Mouse (Mus musculus) limb, embryonic 14.5 days (tissue): ENCODE data around the gene Gpd2. TPM values are rescaled to one million over a fixed set of nuclear protein-coding genes. Genes with fewer than 3 reads are reported as not detected.

ENCODE experiments used
- ATAC-seq: fragments of 200-750 bp; cut with Nextera tagmentation; 2 replicates; pipeline ENCODE4 v1.8.0; 2017; ENCODE audit warnings: low read depth, moderate number of reproducible peaks, moderate TSS enrichment; ENCODE audit not compliant: low FRiP score
- DNase-seq: peaks from one replicate; pipeline ENCODE4 v3.0.0-alpha.2; 2015; ENCODE audit warnings: low spot score
- H3K27ac ChIP-seq: fragments of 300-500 bp; sonication (generic); replicated peaks from 2 replicates; pipeline ENCODE4 v1.5.1; 2014; ENCODE audit warnings: low read depth, mild to moderate bottlenecking, low read length, moderate library complexity, mixed read lengths
- H3K27me3 ChIP-seq: fragments of 300-500 bp; sonication (generic); 2 replicates; pipeline ENCODE4 v1.6.1; 2014; ENCODE audit warnings: low read length, mixed read lengths; ENCODE audit not compliant: control insufficient read depth, insufficient read depth
- H3K36me3 ChIP-seq: fragments of 300-500 bp; sonication (generic); 2 replicates; pipeline ENCODE4 v1.6.1; 2014; ENCODE audit warnings: mild to moderate bottlenecking, low read length, moderate library complexity, mixed read lengths; ENCODE audit not compliant: control insufficient read depth, insufficient read depth
- H3K4me1 ChIP-seq: fragments of 300-500 bp; sonication (generic); 2 replicates; pipeline ENCODE4 v1.6.1; 2014; ENCODE audit warnings: antibody characterized with exemption, low read length, mixed read lengths; ENCODE audit not compliant: control insufficient read depth, insufficient read depth
- H3K4me2 ChIP-seq: fragments of 300-500 bp; sonication (generic); replicated peaks from 2 replicates; pipeline ENCODE4 v1.6.1; 2014; ENCODE audit warnings: low read depth, mild to moderate bottlenecking, low read length, moderate library complexity; ENCODE audit not compliant: severe bottlenecking
- H3K4me3 ChIP-seq: fragments of 300-500 bp; sonication (generic); replicated peaks from 2 replicates; pipeline ENCODE4 v1.5.1; 2014; ENCODE audit warnings: low read length
- H3K9ac ChIP-seq: fragments of 300-500 bp; sonication (generic); 2 replicates; pipeline ENCODE4 v1.6.1; 2014; ENCODE audit warnings: mild to moderate bottlenecking, low read depth, low read length, moderate library complexity; ENCODE audit not compliant: severe bottlenecking
- H3K9me3 ChIP-seq: fragments of 300-500 bp; sonication (generic); 2 replicates; pipeline ENCODE4 v1.6.1; 2016; ENCODE audit warnings: low read length; ENCODE audit not compliant: control insufficient read depth
- POLR2A ChIP-seq: fragments of 200-500 bp; IDR thresholded peaks from 2 replicates; pipeline ENCODE4 v1.8.0; 2012; ENCODE audit warnings: inconsistent platforms, mild to moderate bottlenecking, moderate library complexity, borderline replicate concordance; ENCODE audit not compliant: insufficient read depth, insufficient read length; ENCODE audit errors: extremely low read depth
- WGBS: fragments of 180-500 bp; shearing (Covaris S2); extraction: QIAGEN DNeasy Blood & Tissue Kit; methylation state at CpG from one replicate; pipeline ENCODE4 v1.1.7; 2014; 5-methylcytosine and 5-hydroxymethylcytosine counted together
- polyA plus RNA-seq, 2 experiments: library from polyadenylated mRNA; depleted of rRNA in 1 of 2; stranded (reverse) in 1 of 2; unstranded in 1 of 2; fragments of >200 nt; fragmentation: Nextera tagmentation in 1 of 2; extraction: Ambion mirVana in 1 of 2; gene quantifications; 2 replicates each; pipeline versions ENCODE4 v1.2.1 to v1.2.3; 2012 to 2014

Gpd2 gene
- polyA plus RNA-seq (2012; rRNA removed), result 5.6 and 5.8 TPM in 2 replicates
- 11.0 and 13.5 TPM in 2 replicates for polyA plus RNA-seq (2014; fragmentation: Nextera tagmentation; extraction: Ambion mirVana)

DNA sequence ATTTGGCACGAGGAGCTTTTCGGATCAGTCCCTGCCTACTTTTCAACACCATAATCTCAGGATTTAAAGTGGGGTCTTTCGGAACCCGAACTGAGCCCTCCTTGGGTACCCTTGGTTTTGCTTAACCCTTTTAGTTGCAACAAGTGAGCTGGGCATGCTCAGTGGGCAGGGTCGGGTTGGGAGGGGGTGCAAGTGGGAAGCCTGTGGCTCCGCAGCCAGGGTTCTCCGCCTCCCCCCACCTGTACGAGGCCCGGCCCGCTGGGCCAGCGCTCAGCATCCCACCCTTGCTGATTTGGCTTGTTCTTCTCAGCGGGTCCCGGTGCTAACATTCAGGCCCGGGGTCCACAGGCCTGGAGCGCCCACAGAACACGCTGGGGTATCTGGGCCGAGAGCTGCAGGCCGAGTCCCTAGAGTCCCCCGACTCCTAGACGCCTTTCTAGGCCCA, at the start of gene Gpd2:
Gpd2 (plus strand) TSS at position 161 of the 445 bp plus-strand sequence.
- peak within 1 kb of the TSS; percentile 92 for H3K4me2 ChIP-seq
- DNase-seq (no peak), ATAC-seq (peak; percentile 49)
- 7% methylated on average over 20 of the region's 20 CpGs for WGBS
- peak within 1 kb of the TSS; percentile 74 for H3K4me3 ChIP-seq
- TF ChIP-seq POLR2A, result no peak
- H3K27ac ChIP-seq, result peak within 1 kb of the TSS; percentile 65; the same call in 1 of the 2 replicates
- H3K27me3 ChIP-seq, result no peaks in the 10 kb centered on the region
- no peaks in the 10 kb centered on the region for H3K36me3 ChIP-seq
- H3K9me3 ChIP-seq, result no peaks in the 10 kb centered on the region
- peaks cover 4% of the 10 kb centered on the region; the same call in 1 of the 2 replicates for H3K4me1 ChIP-seq
- peak within 1 kb of the TSS; percentile 81 for H3K9ac ChIP-seq

DNA sequence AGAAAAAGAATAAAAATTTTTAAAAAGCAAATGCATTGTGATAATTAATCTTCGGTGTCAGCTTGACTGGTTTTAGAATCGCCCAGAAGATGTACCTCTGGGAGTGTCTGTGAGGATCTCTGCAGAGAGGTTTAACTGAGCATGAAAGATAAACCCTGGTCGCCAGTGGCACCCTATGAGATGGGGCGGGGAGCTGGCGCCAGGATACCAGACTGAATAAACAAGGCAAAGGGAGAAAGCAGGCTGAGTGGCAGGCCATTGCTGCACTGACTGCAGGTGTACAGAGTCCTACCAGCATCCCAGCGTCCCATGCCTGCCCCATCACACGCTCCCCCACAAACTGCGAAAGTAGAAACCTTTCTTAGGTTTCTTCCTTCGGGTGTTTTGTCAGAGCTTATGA, 49.2 kb upstream of the Gpd2 start:
- TF ChIP-seq POLR2A, result no peak
- Histone ChIP-seq H3K27me3 (no peaks in the 10 kb centered on the region), H3K4me3 (no peak overlapping the region), H3K27ac (no peak overlapping the region), H3K9ac (no peak overlapping the region), H3K4me1 (no peaks in the 10 kb centered on the region), H3K4me2 (no peak overlapping the region), H3K36me3 (no peaks in the 10 kb centered on the region), H3K9me3 (no peaks in the 10 kb centered on the region)
- ATAC-seq (no peak), DNase-seq (no peak)
- 70% methylated on average over 9 of the region's 9 CpGs for WGBS

DNA sequence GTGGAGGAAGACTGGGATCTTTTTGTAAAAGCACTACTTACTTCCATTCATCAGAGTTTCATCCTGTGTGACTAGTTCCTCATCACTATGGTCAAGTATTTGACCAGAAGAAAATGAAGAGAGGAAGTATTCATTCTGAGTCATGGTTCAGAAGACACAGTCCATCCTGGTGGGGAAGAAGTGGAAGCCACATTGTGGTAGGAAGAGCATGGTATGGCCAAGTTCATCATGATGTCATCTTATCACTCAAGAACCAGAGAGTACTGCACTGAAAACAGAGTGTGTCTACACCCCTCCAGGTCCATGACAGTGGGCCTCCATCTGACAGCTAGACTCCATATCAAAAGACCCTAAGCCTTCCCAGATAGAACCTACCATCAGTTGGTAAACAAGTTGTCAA, 46.6 kb upstream of the Gpd2 start:
- no peak overlapping the region for H3K4me2 ChIP-seq
- H3K9me3 ChIP-seq, result no peaks in the 10 kb centered on the region
- H3K27me3 ChIP-seq, result no peaks in the 10 kb centered on the region
- H3K27ac ChIP-seq, result no peak overlapping the region
- no peak for ATAC-seq
- DNase-seq, result no peak
- H3K4me1 ChIP-seq, result no peaks in the 10 kb centered on the region
- H3K36me3 ChIP-seq, result no peaks in the 10 kb centered on the region
- H3K9ac ChIP-seq, result no peak overlapping the region
- TF ChIP-seq POLR2A, result no peak
- H3K4me3 ChIP-seq, result no peak overlapping the region

DNA sequence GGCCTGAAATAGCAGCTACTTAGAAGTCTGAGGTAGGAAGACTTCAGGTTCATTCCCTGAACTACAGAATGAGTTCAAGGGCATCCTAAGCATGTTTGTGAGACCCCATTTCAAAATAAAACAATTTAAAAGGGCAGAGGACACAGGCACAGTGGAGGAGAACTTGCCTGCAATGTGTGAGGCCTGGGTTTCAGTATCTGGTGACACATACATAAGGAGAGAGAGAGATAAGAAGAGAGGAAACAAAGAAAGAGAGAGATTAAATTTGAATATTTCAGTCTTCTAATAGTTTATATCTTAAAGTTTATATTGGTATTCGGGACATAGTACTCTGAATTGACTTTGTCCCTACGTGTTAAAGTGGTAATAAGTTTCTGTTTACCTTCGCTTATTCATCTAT, 38.4 kb upstream of the Gpd2 start:
- no peak for TF ChIP-seq POLR2A
- DNase-seq, result no peak
- no peak for ATAC-seq
- Histone ChIP-seq H3K9me3 (no peaks in the 10 kb centered on the region), H3K4me1 (no peaks in the 10 kb centered on the region), H3K36me3 (no peaks in the 10 kb centered on the region), H3K4me3 (no peak overlapping the region), H3K27me3 (no peaks in the 10 kb centered on the region), H3K27ac (no peak overlapping the region), H3K9ac (no peak overlapping the region), H3K4me2 (no peak overlapping the region)
- WGBS, result 96% methylated on average over 3 of the region's 3 CpGs

DNA sequence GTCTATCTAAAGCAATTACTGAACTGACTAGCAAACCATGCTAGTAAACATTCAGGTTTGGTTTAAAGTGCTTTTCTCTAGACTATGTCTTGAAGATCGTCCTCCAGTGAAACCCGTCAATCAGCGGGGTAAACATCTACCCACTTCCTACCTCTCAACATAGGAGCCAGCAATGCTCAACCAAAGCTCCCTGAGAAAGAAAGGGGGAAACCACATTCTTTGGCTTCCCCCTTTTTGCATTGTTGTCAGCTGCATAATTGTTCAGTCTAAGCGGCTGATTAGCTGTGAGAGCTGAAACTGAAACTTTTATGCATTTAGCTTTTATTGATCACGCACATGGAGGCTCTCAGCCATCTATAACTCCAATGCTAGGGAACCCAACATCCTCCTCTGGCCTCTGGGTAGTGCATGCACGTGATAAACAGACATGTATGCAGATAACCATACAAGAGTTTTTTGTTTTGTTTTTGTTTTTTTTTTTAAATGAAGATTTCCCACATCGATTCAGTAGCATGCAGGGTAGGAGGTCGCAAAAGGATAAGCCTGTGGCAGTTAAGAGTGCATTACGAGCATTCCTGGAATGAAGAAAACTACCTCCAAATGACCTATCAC, 28.9 kb upstream of the Gpd2 start:
- H3K9ac ChIP-seq, result no peak overlapping the region
- no peak for DNase-seq
- WGBS, result 85% methylated on average over 9 of the region's 9 CpGs
- TF ChIP-seq POLR2A, result no peak
- H3K4me2 ChIP-seq, result no peak overlapping the region
- no peak overlapping the region for H3K4me3 ChIP-seq
- H3K4me1 ChIP-seq, result no peaks in the 10 kb centered on the region
- H3K27ac ChIP-seq, result no peak overlapping the region
- no peaks in the 10 kb centered on the region for H3K36me3 ChIP-seq
- H3K9me3 ChIP-seq, result peaks cover 4% of the 10 kb centered on the region
- no peak for ATAC-seq
- no peaks in the 10 kb centered on the region for H3K27me3 ChIP-seq
